Mouse (Mus musculus): Measurements from ENCODE around the gene Lmntd1.

Lmntd1 gene

DNA sequence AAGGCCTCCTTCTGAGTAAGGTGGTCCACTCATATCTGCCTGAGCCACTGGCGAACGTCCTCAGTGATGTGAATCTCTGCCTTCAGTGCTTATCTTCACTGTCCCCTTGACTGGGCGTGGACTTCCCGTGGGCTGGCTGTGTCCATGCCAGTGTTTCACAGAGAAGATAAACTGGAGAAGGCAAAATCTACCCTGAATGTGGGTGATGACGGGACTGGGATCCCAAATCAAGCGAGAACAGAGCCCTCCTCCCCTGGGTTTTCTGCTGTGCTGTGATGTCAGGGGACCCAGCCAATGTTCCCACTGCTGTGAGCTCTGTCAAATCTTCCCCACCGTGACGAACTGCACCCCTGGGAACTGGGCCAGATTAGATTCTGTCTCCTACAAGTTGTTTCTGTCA lies 46.8 kb downstream of the Lmntd1 start:
- in situ Hi-C loops (cut with MboI, MseI): no loop called here

DNA sequence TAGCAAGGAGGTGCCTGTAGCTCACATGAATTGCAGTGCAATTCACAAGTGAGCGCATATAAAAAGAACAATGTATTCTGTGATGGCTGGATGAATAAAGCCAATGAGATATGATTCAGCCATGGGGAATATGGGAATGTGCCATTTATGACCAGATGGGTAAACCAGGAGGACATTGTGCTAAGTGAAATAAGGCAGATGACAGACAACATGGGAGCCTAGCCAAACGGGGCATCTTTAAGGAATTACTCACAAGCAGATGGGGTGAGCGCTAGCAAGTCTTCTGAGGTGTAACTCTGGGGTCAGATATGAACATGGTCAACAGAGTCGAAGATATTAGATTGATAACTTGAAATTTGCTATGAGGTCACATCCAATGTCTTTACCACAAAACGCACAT lies 48.5 kb downstream of the Lmntd1 start:
- in situ Hi-C loops (cut with MboI, MseI): no loop called here

DNA sequence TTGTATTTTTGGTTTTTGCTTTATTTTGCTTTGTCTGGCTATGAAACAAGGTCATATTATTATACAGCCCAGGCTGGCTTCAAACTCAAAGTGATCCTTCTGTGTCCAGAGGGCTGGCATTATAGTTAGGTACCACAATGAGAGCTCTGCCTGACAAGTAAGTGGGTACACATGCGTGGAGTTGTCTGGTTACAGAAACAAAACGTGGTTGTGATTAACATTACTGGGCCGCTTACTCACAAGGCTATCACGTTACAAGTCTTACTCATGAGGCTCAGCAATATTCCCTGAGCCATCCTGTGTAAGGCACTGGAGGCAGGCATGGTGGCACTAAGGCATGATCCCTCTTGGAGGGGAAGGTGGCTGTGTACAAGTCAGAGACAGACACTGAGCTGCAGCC lies 49.4 kb downstream of the Lmntd1 start:
- in situ Hi-C loops (cut with MboI, MseI): no loop called here

DNA sequence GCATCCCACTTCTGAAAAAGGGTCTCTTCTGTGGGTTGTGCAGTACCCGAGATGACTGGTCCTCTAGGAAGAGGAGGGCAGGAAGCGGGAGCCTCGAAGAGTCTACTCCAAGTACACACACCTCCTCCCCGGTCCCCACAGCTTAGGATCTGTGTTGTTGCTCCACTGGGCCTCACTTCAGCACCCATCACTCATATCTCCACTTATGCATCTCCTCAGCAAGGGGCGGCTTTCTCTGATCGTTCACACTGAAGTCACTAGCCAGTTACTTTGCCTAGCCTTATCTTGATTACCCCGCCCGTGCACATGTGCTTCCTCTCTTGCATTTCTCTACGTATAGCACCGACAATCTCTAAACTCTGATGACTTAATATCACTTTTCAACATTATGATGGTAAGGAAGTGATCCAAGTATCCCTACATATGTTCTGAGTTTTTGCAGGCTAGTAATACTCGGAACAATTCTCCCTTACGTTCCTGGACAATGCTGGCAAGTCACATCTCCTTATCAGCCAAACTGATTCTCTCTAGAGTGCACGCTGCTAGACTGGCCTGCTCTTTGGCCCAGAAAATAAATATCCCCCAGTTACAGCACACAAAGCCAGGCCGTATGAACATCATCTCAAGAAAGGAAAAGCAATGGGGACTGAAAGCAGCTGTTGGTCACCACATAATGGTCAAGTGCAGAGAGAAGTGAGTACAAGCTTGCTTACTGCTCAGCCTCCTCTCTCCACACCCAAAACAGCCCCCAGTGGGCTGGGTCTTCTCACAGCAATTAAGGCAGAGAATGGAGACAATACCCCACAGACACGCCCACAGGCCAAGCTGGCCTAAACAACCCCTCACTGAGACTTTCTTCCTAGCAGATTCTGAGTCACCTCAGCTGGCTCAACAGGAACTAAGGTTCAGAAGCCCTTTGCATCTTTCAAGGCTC lies 56.8 kb downstream of the Lmntd1 start:
- in situ Hi-C loops (cut with MboI, MseI): no loop called here

DNA sequence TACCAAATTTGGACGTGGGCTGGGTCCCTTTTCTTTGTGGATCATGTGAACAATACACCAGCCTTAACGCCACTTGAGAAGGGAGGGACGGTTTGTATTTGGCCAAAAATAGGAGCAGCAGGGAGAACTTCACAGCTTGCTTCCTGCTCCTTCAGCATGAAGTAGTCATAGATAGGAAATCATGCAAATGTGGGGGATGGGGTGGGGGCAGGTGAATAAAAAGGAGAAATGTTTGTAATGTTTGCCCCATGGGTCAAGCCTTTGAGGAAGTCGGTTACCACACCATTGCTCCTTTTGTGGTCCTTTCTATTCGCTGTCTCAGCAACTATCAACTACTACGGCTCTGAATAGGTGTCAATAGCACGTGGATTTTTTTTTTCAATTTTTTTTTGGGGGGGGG lies 60.9 kb downstream of the Lmntd1 start:
- in situ Hi-C loops (cut with MboI, MseI): no loop called here

DNA sequence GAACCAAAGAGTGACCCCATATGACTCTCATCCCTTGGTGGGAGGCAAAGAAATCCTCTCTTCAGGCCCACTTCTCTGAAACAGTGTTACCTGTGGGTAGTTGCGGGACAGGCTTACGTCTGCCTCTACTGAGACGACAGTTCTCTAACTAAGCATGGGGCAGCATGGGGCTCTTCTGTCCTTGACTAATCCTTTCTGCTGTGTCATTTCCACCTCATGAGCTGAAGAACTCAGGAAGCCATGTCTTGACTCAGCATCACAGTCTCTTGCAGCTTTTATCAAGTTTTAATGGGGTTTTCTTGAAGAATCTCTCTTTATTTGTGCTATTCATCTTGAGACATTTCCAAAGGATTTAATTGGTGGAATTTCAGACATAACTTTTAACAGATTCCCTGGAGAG lies 61.3 kb downstream of the Lmntd1 start:
- in situ Hi-C loops (cut with MboI, MseI): no loop called here

DNA sequence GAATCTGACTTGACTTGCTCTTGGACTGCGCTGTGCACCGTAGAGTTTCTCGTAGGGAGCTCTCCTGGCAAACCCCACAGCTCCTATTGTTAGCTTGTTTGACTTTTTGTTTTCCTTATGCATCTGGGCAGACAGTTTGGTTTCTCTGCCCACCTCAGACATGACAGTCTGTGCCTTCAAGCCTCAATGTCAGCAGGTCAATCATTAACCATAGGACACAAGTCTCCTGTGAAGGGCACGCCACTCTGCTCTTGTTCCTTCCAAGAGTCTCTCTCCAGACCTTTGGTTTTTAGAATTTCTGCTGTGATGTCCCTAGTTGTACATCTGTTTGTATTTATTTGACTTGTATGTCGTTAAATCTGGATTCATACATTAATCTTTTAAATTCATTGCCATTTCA lies 63.1 kb downstream of the Lmntd1 start:
- in situ Hi-C loops (cut with MboI, MseI): no loop called here

DNA sequence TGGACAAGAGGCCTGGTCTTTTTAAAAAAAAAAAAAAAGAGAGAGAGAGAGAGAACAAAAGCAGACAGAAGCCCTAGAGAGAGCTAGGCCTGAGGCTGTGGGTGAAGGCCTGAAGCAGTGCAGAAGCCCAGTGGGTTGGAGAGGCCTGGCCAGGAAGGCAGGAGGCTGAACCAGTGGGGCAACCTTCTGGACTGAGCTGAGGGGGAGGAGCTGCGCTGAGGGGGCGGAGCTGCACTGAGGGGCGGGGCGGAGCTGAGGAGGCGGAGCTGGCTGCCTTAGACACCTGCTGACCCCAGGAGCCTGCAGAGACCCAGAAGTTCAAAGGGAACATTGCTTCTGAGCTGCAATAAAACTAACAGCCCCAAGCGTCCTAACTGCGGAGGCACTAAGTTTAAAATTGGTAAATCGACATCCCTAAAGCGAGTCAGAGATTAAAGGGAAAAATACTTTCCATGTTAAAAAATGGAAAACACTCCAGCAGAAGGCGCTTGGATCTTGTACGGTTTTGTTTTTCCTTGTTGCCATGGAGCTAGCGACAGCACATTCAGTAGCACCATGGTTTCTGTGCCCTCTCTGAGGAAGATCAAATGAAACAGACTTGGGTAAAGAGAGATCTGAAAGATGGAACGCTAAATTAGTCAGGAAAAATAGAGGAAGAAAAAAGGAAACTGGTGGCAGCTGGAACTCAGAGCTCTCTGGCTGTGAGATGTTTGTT lies 68.0 kb downstream of the Lmntd1 start:
- in situ Hi-C loops (cut with MboI, MseI): no loop called here

DNA sequence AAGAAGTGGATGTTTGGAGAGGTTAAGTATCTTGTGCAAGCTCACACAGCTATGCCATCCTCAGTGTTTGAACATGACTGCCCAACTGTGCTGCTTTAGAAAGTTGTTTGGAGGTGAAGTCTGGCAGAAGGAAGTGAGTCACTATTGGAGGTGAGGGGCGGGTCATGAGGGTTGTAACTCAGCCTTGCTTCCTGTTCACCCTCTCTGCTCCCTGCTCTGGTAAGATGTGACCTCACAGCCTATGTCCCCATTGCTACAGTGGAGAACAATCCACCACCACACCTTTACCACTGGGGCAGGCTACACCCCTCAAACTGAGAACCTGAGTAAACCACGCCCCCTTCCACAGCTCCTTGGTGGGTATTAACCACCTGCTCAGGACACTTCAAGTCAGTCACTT lies 69.3 kb downstream of the Lmntd1 start:
- in situ Hi-C loops (cut with MboI, MseI): no loop called here

DNA sequence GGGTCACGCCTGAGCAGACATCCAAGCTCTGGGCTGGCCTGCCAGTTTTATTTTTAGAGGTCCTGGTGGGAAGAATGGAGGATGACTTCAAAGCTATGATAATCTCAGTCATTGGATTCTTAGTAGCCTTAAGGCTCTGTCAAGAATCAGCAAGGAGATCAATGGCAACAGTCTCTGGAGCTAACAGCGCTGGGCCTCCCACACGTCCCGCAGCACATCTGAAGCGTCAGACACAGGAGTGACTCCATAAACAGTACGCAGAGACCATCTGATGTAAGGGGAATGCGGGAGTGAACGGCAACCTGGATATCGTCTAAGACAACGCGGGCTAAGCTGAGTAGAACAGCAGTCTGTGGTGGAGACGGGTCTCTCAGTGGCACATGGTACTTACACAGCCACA lies 69.8 kb downstream of the Lmntd1 start:
- in situ Hi-C loops (cut with MboI, MseI): no loop called here

DNA sequence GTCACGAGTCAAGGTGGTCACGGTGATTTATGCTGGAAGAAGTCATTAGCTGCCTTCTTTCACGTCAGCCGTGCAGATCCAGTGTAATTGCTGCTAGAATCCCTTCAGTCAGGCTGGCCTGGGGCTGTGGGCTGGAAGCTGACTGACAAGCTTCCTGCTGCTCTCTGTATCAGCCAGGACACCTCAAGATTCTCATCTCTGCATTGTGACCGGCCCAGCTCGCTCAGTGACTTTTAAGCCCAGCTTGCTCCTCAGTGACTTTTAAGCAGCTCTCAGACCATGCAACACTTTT lies 74.6 kb downstream of the Lmntd1 start:
- in situ Hi-C loops (cut with MboI, MseI): no loop called here

DNA sequence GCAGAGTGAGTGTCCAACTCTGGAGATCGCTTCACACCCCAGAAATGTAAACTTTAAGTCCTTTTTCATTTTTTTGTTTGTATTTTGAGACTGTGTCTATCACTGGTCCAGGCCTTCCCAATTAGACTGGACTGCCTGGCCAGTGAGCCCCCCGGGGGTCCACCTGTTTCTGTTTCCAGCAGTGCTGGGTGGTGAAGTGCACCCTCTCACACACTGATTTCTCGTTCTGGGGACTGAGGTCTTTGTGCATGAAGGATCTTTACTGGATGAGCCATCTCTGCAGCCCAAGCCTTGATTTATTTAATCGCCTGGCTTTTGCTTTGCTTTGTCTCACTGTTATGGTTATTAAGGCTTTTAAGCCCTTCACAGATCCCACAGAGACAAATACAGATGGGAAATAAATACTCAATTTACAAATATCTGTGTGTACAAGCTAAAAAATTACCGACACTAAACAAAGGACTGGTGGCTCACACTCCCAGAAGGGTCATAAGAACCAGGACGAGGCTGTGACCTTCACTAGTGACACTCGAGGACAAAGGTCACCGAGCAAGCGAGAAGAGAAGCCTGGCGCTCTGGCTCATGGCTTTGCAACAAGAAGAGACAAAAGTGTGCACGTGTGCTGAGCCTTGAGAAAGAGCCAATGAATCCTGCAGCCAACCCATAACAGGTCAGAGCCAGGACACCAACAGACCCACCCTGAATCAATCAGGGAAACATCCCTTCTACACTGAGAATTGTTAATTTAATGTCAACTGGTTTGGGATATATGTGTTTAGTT lies 75.1 kb downstream of the Lmntd1 start:
- in situ Hi-C loops (cut with MboI, MseI): no loop called here

DNA sequence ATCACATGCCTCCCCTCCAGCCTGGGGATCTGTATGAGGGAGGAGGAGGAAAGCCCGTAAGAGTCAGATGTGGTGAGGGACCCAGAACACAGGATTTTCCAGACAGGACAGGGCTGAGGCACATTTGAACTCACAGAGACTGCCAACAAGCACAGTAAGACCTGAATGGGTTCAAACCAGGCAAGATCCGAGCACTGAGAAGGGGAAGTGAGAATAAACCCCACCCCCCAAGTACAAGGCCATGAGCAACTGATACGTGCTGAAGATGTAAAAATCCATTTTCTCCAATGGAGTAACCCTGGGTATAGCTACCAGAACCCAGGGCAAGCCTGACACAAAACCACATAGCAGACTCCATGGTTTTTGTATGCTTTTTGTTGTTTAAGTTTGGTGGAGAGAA lies 83.7 kb downstream of the Lmntd1 start:
- in situ Hi-C loops (cut with MboI, MseI): no loop called here

DNA sequence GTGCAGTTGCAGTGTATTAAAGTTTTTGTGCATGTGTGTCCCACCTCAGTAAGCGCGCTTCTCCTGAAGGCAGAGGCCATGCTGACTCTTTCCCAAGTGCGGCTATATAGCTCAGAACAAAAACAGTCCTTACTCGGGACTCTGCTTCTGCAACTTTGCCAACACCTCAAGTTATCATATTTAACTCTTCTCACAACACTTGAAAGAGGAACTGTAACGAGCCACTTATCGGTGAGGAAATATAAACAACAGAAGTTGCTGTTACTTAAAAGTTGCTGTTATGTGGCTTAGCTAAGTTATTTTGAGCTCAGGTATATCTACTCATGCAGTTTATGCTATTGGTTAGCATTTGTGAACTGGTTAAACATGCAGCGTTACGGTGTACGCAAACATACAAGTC lies 90.8 kb downstream of the Lmntd1 start:
- in situ Hi-C loops (cut with MboI, MseI): no loop called here

DNA sequence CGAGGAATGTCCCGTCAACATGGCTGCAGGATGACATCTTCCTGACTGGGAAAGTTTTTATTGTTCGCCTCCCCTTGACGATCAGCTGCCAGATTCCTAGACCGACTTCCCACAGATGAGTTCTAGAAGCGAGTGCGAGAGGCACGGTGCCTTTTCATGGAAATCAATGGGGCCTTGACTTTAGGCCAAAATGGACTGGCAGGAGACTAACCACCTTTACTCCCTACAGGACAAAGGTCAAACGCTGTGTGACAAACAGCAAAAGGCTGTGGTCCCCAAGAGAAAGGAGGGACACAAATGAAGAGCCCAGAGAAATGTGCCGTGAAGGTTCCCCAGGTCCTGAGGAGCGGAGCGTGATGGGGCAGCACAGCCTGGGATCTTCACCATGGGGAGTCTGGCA lies 91.5 kb downstream of the Lmntd1 start:
- in situ Hi-C loops (cut with MboI, MseI): no loop called here

DNA sequence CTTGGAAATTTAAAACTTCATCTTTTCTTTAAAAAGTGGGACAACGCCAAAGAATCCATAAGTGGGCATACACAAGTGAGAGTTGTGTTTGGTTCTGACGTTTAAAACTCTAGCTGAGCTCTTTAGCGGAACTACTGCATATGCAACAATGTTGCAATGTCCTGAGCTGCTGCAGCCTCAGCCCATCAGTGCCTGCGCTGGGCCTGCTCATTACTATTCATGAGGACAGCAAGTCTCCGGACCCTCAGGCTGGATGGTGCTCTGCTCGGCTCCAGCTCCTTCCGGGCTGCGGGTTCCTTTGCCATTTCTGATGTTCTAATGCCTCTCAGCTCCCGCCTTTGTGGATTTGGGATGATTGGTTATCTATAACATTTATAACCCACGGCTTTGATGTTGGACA lies 97.1 kb downstream of the Lmntd1 start:
- in situ Hi-C loops (cut with MboI, MseI): loop anchor here in 1 of 2 experiments (10.0 kb wide), 1 partner anchor 498 kb away; no protein-coding TSS in a partner anchor

DNA sequence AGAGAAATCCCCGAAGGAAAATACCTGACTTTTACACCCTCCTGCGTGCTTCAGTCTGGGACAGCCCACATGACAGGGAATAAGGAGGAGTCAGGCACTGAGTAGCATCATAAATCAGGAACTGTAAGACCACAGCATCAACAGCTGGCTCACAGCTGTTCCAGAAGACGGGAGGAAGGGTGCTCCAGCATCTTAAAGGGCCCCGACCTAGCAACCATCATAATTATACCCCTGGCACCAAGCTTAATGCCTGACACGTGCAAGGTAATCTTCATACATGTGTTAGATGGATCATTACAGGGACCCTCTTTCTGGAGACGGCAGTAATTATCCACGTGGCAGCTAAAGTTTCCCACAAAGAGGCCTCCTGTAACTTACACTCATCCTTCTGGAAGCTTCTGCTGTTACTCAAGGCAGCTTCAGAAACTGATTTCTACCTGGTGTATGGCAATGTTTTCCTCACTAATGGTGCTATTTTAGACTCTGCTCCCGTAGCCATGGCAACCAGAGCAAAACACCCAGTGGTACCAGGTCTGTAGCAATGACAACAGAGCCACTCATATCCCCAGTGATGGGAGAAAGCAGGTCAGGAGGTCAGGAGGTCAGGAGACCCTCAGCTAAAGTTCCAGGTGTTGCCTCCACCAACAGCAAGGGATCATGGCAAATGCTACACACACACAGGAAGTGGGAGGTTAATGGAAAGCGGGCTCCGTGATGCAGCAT lies 98.1 kb downstream of the Lmntd1 start:
- in situ Hi-C loops (cut with MboI, MseI): loop anchor here in 1 of 2 experiments (10.0 kb wide), 1 partner anchor 499 kb away; no protein-coding TSS in a partner anchor

DNA sequence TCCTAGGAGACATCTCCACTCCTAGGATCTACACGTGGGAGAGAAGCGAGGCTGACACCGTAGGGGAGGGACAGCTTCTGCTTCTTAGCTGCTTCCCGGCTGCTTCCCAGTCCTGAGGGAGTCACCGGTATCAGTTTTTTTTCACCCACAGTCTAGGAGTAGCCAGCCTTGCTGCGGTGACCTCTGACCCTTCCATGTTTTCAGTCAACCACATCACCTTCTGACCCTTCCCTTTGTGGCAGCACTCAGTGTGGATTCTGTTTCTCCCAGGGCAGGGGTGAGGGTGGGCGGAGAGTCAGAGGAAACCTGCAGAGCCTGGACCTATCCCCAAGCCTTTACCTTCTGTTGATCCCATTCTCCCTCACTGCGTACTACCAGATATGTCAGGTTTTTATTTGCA lies 102.9 kb downstream of the Lmntd1 start:
- in situ Hi-C loops (cut with MboI, MseI): loop anchor here in 1 of 2 experiments (10.0 kb wide), 1 partner anchor 504 kb away; no protein-coding TSS in a partner anchor

DNA sequence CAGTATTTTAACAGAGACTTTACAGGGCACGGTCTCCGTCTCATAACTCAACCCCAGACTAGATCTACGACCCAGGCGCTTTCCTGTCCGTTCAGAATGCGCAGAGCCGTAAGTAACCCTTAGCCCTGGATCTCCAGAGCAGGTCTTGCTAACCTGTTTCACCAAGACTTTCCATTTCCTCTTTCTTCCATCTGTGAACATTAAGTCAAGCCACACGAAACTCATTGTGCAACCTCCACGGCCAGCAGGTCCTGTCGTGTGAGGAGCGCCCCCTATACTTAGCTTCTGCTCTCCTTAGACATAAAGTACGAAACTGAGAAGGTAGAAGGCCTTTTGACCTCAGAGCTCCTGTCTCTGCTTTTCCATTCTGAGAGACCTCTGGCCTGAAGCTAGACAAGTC lies 105.3 kb downstream of the Lmntd1 start:
- in situ Hi-C loops (cut with MboI, MseI): no loop called here

DNA sequence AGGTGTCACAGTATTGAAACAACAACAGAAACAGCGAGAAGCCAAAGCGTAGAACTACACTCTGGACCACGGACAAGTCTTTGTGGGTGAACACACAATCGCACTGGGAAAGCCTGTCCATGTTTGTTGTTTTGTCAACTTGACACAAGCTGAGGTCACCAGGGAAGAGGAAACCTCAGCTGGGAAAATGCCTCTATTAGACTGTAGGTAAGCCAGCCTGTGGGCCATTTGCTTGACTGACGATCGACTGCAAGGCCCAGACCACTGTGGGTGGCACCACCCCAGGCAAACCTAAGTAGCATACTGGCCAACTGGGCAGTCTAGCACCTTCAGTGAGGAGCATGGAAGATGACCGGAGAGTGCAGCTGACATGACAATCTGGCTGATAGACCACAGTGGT lies 112.4 kb downstream of the Lmntd1 start:
- in situ Hi-C loops (cut with MboI, MseI): no loop called here

Data from T-helper 17 cell (primary cell).